Mouse (Mus musculus): ENCODE measurements around the gene Smpd2. TPM values are rescaled to one million over a fixed set of nuclear protein-coding genes. Genes with fewer than 3 reads are reported as not detected.
A peak's percentile ranks its signal among the peaks of the same experiment; 100 is the strongest.

Gene Smpd2
- total RNA-seq (2021), result 10 to 100 TPM; 23.6 to 29.0 TPM
- long read RNA-seq, experiment 1, transcript Smpd2-201 (10 exons, 1,602 nt), result major isoform, 27 of 31 reads
- long read RNA-seq, experiment 1, partial matches to known transcripts, result 0 of 31 reads
- long read RNA-seq, experiment 1, other reads (novel, unspliced or antisense), result 4 of 31 reads
- long read RNA-seq, experiment 2, transcript Smpd2-201 (10 exons, 1,602 nt), result major isoform, 14 of 20 reads
- long read RNA-seq, experiment 2, partial matches to known transcripts, result 1 of 20 reads
- long read RNA-seq, experiment 2, other reads (novel, unspliced or antisense), result 4 of 20 reads

DNA sequence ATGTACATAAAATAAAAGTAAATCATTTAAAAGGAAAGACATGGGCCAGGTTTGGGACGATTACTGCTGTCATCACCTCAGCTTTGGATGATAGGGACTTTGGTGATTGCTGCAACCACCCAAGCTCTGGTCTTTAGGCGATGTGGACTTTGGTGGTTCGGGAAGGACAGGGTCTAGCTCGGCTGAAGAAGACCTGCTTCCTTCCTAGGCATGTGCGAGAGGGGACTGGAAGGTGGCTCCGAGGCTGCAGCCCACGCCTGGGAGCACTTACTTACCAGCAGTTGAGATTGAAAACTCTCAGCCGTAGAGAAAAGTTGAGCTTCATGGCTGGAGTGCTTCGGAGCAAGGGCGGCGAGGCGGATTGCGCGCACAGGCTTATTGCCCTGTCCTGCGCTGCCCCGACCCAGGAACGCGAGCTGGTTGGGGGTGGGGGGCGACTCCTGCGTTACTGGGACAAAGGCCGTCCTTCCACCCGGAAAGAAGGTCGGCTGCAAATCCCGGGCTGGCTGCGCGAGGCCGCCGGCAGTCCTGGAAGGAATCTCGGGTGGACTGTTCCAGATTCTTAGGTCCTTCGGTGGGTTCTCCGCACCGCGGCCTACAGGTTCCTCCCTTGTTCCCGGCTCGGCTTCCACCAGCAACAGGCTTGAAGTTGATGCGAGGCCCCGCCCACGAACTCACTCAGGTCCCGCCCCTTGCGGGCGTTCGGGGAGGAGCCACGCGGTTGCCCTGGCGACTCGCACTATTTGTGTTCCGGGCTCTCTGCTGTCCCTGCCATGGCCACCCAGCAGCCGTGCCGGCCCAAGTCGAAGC is at the start of gene Smpd2, which contains the start of gene Ppil6:
TSS of gene Smpd2 (minus strand) at position 662 of the 810 bp plus-strand sequence.
TSS of gene Ppil6 (plus strand) at position 732 of the 810 bp plus-strand sequence.
- DNase-seq, result peak; percentile 97

DNA sequence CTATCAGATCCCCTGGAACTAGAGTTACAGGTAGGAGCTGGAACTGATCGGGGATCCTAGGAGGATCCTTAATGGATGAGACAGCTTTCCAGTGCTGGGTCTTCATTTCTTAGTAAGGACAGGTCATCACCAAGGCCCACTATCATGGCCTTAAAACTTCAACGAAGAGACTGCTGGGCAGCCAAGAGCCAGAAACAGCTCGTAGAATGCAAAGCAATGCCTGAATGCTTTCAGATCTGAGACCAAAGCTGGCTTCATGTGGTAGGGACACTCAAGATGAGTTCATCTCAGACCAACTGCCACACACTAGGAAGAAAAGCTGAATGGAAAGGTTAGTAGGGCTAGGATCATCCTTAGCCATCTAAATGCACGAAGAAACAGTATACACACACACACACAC is 48.8 kb upstream of the Smpd2 start:
- DNase-seq, result no peak

DNA sequence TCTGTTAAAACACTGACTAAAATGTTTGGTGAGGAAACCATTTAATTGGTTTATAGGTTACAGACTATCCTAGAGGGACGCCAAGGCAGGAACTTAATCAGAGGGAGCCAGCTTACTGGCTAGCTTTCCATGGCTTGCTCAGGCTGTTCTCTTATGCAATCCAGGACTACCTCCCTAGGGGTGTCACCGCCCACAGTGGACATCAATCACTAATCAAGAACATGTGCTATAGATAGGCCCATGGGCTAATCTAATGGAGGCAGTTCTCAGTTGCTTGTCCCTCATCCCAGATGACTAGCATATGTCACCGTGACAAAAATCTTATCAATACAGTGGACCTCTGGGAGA is 47.8 kb upstream of the Smpd2 start:
- DNase-seq, result no peak

DNA sequence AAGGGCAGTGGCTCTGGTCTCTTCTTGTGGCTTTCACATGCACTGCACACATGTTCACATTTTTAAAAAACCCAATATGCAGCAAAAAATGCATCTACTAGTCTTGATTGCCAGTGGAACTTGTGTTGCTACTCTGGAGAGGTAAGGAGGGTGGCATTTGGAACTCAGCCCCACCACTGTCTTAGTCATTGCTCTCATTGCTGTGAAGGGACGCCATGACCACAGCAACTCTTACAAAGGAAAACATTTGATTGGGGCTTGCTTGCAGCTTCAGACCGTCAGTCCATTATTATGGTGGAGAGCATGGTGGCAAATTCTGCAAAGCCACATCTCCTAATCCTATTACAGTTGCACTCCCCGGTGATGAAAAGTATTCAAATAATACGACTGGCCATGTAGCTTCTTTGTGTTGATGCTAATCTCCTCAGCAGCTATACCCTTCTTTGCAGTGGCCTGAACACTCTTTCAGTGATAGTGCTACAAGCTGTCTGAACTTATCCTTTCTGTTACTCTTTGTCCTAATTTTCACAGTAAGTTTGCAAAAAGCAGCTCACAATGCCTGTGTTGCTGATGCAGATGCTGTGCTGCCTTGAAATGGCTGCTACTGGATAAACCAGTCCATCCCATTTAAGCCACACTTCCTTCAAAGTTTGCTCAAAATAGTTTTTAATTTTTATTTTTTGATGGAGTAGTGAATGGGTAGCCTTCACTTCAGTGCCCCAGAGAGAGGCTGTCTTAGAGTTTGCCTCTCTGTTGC is 47.2 kb upstream of the Smpd2 start:
- DNase-seq, result no peak

- DNase-seq, result no peak
Measured at GRCm38 (mm10) chr10:41536714-41537113, 46.5 kb upstream of the Smpd2 start.

GRCm38 (mm10) chr10:41535991-41536390 is 45.8 kb upstream of the Smpd2 start:
- DNase-seq, result no peak

- no peak for DNase-seq
Measured at GRCm38 (mm10) chr10:41529972-41530371, 39.8 kb upstream of the Smpd2 start.

DNA sequence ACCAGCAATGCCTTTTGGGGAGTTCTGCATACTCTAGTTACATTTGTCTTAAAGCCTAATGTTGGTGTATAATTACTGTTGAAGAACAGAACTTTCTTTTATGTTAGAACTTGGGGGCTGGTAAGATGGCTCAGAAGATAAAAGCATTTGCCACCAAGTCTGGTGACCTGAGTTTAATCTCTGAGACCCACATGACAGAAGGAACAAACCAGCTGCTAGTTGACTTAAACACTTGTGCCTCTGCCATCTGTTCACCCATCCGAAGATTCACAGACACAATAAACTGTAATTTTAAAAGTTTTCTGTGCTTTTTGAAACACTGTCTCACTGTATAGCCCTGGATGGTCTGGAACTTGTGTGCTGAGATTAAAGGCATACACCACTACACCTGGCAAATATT is 35.5 kb upstream of the Smpd2 start:
- no peak for DNase-seq

DNA sequence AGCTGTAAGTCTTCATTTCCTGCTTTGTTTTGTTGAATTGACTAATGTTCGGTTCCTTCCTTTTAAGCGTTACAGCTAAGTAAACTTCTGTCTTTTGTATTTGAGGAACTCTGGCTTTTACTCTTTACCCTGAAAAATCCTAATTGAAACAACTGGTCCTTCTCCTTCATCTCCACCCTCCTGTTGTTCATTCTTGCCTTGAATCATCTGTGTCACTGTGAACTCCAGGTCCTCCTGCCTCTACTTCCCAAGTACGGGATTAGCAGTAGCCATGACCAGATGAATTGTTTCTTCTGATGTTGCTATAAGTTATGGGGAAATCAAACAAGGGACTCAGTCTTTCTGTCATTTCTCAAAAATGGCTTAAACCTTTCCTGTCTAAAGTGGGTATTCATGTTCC is 33.2 kb upstream of the Smpd2 start:
- no peak for DNase-seq

DNA sequence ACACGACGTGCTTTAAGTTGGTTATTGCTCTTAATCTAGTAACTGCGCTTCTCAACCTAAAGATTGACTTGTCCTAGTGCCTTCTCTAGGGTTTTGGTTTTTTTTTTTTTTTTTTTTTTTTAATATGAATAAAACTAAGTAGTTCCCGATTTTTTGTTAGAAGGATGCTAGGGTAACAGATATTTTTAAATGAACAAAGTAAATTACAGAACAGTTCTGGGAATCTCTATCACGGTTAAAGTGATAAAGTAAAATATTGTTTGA is 30.2 kb upstream of the Smpd2 start:
- no peak for DNase-seq

DNA sequence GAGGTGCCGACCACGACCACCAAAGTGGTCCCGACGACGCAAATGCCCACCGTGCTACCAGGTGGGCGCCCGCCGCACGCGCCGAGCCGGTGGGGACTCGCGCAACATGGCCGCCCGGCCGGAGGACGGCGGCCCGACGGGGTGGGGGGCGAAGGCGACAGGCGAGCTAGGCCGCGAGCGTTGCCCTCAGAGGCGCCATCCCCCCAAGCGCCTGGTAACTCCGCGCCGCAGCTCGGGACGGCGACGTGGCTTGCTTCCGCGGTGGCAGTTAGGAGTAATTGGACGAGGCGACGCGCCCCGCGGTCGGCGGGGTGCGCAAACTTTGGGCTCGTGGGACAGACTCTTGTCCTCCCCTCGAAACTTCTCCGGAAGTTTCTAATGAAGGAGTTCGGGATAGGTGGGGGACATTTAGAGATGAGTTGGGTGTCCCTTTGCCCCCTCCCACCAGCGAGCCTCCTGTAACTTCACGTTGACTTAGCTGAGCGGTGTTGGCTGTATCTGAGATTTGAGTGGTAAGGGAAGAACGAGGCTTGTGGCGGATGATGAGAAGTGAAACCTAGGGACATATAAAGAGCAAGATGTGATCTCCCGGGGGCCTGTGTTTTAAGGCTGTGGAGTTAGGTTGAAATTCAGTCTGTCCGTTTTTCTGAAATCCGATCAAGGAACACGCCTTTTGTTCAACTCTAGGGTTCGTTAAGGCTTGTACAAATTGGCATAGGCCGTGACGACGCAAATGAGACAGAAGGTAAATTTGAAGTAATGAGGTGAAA is 29.7 kb upstream of the Smpd2 start:
- peak; percentile 75 for DNase-seq

DNA sequence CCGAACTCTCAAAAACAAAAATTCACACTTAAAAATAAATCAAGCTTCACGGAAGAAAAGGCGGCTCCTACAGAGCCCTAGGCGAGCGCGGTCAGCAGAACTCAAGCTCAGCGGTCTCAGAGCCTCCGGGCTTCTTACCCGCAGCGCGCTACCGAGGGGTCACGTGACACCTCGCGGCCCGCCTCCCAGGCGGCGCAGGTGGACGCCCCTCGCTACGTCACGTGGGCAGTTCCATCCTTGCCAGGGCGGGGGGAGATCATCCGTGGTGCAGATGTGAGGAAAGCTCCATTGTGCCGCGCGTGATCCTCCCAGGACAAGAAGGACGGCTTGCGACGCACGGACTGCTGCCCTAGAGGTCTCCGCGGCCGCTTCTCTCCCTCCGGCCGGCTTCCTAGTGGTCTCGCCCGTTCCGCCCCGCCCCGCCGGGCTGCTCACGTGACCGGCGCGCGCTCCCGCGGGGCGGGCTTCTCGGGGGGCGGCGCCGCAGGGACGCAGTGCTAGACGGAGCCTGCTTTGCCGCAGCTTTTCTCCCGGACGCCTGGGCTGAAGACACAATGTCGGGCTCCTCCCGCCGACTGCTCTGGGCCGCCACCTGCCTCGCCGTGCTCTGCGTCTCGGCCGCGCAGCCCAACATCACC is 28.9 kb upstream of the Smpd2 start, which contains the start of gene Cd164:
TSS of gene Cd164 (plus strand) at position 434 of the 638 bp plus-strand sequence.
- peak; percentile 96 for DNase-seq

DNA sequence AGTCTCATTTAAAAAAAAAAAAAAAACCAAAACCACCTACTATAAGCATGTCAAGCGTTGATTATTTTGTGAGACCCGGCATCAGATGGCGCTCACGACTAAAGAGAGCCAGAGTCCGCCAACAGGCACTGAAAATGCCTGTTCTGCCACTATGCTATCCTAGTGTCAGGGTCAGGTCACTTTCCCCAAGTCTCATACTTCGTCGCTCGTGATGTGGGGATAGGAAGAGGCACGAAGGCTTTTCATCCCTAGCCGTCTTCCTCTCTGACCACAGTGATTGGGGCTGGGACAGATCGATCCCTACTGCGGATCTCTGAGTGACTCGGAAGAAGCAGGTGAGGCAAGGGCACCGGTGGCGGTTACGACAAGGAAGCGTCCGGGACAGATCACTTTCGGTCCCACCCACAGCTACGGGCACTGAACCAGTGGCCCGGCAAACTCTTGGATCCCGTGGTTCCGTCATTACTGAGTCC is 28.4 kb upstream of the Smpd2 start:
- peak; percentile 80 for DNase-seq

DNA sequence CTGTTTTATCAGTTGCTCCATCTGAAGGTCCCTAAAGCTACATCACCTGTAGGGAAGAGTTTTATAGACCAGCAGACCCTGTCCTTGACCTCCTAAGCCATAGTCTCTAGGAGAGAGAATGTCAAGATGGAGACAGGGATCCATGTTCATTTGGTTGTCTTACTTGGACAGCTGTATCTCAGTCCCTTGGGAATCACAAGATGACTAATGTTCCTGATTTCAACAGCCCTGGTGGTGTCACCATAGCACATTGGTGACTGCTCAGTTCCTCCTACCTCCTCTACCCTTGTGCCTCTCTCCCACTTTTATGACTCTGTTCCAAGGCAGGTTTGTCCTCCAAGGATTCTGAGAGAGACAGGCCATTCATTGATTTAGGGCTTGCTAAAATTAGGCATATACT is 24.8 kb upstream of the Smpd2 start:
- DNase-seq, result no peak

DNA sequence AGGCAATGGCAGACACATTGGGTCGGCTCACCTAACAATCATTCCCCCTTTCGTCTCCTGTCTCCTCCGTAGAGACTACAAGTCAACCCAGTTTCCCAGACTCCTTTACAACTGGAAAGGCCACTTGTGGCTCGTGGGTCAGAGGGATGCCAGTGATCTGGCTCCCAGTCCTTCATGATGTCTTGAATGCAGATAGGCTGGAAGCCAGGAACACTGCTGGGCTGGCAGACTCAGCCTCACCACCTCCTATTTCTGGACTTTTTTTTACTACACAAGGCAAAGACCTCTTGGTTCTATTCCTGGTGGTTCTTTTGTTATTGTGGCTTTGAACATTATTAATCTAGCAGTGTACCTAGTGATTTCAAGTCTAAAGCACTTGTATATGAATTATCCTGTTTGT is 24.1 kb upstream of the Smpd2 start:
- DNase-seq, result no peak

DNA sequence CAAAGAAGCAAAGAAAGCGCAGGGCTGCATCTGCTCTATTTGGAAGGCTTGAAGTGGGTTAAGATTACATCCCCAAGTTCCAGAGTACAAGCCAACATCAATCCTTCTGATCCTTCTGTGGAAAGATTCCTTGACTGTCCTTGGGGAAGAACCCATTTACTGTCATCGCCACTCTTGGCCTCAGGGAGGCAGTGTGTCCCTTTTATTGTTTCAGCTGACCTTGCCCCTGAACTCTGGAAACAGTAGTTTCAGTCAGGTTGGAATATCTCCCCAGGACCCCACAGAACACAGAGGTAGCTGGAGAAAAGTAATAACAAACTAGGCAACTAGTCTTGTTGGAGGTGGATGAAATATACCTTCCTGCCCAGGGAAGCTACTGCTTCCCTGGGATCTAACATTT is 19.0 kb upstream of the Smpd2 start:
- DNase-seq, result peak; percentile 40

DNA sequence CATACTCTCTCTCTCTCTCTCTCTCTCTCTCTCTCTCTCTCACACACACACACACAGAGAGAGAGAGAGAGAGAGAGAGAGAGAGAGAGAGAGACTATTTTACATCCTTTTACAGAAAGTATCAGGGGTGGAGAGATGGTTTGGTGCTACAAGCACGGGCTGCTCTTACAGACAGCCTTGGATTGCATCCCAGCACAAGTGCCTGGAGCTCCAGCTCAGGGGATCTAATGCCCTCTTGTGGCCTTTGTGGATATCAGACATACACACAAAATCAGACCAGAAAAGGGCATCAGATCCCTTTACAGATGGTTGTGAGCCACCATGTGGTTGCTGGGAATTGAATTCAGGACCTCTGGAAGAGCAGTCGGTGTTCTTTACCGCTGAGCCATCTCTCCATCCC is 15.3 kb upstream of the Smpd2 start:
- peak; percentile 72 for DNase-seq

DNA sequence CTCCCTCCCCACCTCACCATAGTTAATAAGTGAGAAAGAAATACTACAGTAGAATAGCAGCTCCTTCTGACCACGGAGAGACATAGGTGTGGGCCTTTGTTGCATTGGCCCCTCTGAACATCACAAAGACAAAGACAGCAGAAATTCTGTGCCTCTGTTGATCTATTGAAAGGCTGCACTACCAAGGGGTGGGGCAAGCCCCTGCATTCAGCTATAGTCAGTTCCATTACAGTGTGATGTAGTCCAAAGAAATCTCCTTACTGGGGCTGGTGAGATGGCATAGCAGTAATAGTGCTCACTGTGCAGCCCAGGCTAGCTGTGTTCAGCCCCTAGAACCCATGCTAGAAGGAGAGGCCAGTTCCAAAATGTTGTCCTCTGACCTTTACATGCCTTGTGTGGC is 14.8 kb upstream of the Smpd2 start:
- no peak for DNase-seq

- DNase-seq, result peak; percentile 44
Measured at GRCm38 (mm10) chr10:41500941-41501340, 10.8 kb upstream of the Smpd2 start.

DNA sequence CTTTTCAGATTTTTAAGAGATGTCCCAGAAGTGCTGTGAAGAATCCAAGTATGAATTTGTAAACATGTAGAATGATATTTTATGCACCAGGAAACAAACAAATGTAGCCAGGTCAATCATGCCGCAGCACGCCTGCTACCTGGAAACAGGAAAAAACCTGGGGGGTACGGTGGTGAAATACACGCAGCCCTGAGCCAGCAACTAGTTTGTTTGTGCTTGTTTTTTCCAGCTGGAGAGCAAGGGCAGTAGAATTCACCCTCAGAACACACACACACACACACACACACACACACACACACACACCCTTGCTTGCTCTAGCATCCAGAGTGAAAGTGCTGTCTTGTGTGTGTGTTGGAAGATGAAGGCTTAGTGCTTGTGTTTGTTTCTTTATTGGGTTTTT is 942 bp upstream of the Smpd2 start:
- no peak for DNase-seq

GRCm38 (mm10) chr10:41490518-41490873 is 327 bp upstream of the Smpd2 start:
- DNase-seq, result no peak

GRCm38 (mm10) chr10:41489294-41489693 is 875 bp downstream of the Smpd2 start:
- no peak for DNase-seq

Data from adrenal gland, postnatal 10 days (tissue).